Mouse (Mus musculus) embryonic facial prominence, embryonic 11.5 days (tissue): ENCODE measurements around the gene Pdlim5. TPM values are rescaled to one million over a fixed set of nuclear protein-coding genes. Genes with fewer than 3 reads are reported as not detected.

Source experiments
- polyA plus RNA-seq: library from polyadenylated mRNA; unstranded; fragments of >200 nt; fragmentation: Nextera tagmentation; extraction: Ambion mirVana; gene quantifications from 2 replicates; pipeline ENCODE4 v1.2.1, GENCODE M21; 2014

The Pdlim5 gene
- polyA plus RNA-seq, 1 experiment from 2014 or later, result 19.6 TPM

Other genes with a start within 250 kb of the Pdlim5 start
- 11.8 and 14.2 TPM in 2 replicates for gene Bmpr1b, start 226.3 kb downstream of the Pdlim5 start, polyA plus RNA-seq
- 0.20 TPM in 1 of 2 replicates, not detected in the other for gene Gbp5, start 98.3 kb upstream of the Pdlim5 start, polyA plus RNA-seq
- gene Gbp7, start 134.6 kb upstream of the Pdlim5 start, polyA plus RNA-seq, result 1.4 and 2.1 TPM in 2 replicates
- gene Gbp3, start 164.3 kb upstream of the Pdlim5 start, polyA plus RNA-seq, result 0.38 and 0.82 TPM in 2 replicates
- not detected in 2 replicates for gene Gbp2b, start 199.2 kb upstream of the Pdlim5 start, polyA plus RNA-seq
- gene Gbp2, start 224.9 kb upstream of the Pdlim5 start, polyA plus RNA-seq, result 0.15 and 0.25 TPM in 2 replicates